Mouse (Mus musculus): ENCODE measurements around the gene 7420426K07Rik. TPM values are rescaled to one million over a fixed set of nuclear protein-coding genes. Genes with fewer than 3 reads are reported as not detected.

7420426K07Rik gene
- polyA plus RNA-seq (2015; fragmentation: Nextera tagmentation; extraction: Ambion mirVana): not detected in 2 replicates

DNA sequence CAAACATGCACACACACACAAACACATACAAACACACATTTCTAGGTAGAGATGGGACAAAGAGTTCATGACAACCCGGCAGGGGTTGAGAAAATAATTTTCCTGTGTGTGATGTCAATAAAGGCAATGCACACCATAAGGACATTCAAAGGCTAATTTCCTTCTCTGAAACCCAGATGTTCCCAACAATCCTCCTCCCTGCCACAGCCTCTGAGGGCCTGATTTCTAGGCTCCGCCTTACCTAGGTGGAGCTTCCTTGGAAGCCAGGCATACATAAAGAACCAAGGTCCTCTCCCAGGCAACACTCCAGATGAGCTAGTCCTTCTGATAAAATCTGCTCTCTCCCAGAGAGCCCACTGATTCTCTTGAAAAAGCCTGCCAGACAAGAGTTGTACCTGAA is at the start of gene 7420426K07Rik:
Gene 7420426K07Rik, plus strand, starts transcription at position 301 of the 400 bp plus-strand sequence.
- H3K36me3 ChIP-seq: no peaks in the 10 kb centered on the region
- H3K27ac ChIP-seq: no peak within 1 kb of the TSS
- WGBS: 85% methylated on average over 2 of the region's 2 CpGs
- H3K27me3 ChIP-seq (replicated peaks): no peaks in the 10 kb centered on the region
- H3K4me1 ChIP-seq (replicated peaks): no peaks in the 10 kb centered on the region
- no peak within 1 kb of the TSS for H3K4me2 ChIP-seq (replicated peaks)
- no peak within 1 kb of the TSS for H3K9ac ChIP-seq
- ATAC-seq: no peak
- no peaks in the 10 kb centered on the region for H3K9me3 ChIP-seq
- H3K4me3 ChIP-seq (replicated peaks): no peak within 1 kb of the TSS

DNA sequence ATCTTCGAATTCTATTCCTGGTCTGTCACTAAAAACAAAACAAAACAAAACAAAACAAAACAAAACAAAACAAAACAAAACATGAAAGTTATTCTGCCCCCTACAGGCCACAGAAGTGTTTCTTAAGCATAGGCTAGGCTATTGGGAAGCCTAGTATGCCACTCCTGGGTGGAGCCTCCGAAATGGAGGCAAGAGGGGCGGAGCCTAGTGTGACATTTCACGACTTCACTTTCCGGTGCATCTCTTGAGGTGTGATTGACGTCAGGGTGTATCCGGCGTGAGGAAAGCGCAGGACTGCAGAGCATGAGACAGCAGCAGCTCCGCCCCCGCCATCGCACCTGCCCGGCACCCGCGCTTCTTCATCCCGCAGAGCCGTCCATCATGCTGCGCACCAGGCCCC is 46.7 kb upstream of the 7420426K07Rik start, which contains the start of gene Prr23a2:
Gene Prr23a2, plus strand, starts transcription at position 285 of the 400 bp plus-strand sequence.
- H3K9ac ChIP-seq: no peak within 1 kb of the TSS
- H3K9me3 ChIP-seq: no peaks in the 10 kb centered on the region
- H3K36me3 ChIP-seq: no peaks in the 10 kb centered on the region
- no peak within 1 kb of the TSS for H3K27ac ChIP-seq
- no peak for ATAC-seq
- no peak within 1 kb of the TSS for H3K4me2 ChIP-seq (replicated peaks)
- 72% methylated on average over 18 of the region's 18 CpGs for WGBS
- H3K4me3 ChIP-seq (replicated peaks): no peak within 1 kb of the TSS
- H3K4me1 ChIP-seq (replicated peaks): no peaks in the 10 kb centered on the region
- no peaks in the 10 kb centered on the region for H3K27me3 ChIP-seq (replicated peaks)

DNA sequence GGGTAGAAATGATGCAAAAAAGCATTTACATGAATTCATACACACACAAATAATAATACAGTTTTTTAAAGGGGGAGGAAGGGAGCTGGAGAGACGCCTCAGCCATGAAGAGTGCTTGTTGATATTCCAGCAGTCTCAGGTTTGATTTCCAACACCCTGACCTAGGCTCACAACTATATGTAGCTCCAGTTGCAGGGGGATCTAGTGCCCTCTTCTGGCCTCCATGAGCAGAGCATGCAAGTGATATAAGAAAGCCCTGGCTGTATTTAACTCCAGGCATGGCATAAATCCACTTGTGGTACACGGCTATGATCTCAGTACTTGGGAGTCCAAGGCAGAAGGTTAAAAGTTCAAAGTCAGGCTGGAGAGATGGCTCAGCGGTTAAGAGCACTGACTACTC is 39.5 kb upstream of the 7420426K07Rik start:
- Histone ChIP-seq H3K36me3 (no peaks in the 10 kb centered on the region), H3K9me3 (no peaks in the 10 kb centered on the region), H3K27me3 (replicated peaks) (peaks cover 5% of the 10 kb centered on the region; the same call in 1 of the 2 replicates), H3K27ac (no peak overlapping the region), H3K4me2 (replicated peaks) (no peak overlapping the region), H3K4me1 (replicated peaks) (no peaks in the 10 kb centered on the region), H3K4me3 (replicated peaks) (no peak overlapping the region), H3K9ac (no peak overlapping the region)
- 71% methylated on average over 3 of the region's 3 CpGs for WGBS
- no peak for ATAC-seq

DNA sequence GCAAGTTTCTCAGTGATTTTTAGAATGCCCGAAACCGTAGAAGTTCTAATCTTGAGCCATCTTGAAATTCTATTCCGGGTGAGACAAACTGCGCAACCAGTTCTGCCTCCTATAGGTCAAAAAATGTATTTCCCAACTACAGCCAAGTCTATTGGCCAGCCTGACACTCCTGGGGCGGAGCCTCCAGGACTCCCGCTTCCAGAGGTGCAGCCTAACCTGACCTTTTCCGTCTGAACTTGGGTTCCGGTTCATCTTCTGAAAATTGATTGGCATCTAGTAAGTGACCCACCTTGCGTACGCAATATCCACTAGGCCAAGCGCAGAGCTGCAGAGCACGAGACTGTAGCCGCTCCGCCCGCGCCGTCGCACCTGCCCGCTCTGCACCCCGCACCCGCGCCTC is 38.3 kb upstream of the 7420426K07Rik start, which contains the start of gene Prr23a3:
Gene Prr23a3, plus strand, starts transcription at position 197 of the 400 bp plus-strand sequence.
- H3K27me3 ChIP-seq (replicated peaks): peaks cover 5% of the 10 kb centered on the region; the same call in 1 of the 2 replicates
- H3K9me3 ChIP-seq: no peaks in the 10 kb centered on the region
- no peak within 1 kb of the TSS for H3K27ac ChIP-seq
- H3K4me2 ChIP-seq (replicated peaks): 0 out of 2 replicates have a peak within 1 kb of the TSS, but pooled peaks have one; percentile 12
- no peaks in the 10 kb centered on the region for H3K4me1 ChIP-seq (replicated peaks)
- WGBS: 45% methylated on average over 22 of the region's 22 CpGs
- H3K9ac ChIP-seq: no peak within 1 kb of the TSS
- H3K36me3 ChIP-seq: no peaks in the 10 kb centered on the region
- H3K4me3 ChIP-seq (replicated peaks): no peak within 1 kb of the TSS
- ATAC-seq: no peak

DNA sequence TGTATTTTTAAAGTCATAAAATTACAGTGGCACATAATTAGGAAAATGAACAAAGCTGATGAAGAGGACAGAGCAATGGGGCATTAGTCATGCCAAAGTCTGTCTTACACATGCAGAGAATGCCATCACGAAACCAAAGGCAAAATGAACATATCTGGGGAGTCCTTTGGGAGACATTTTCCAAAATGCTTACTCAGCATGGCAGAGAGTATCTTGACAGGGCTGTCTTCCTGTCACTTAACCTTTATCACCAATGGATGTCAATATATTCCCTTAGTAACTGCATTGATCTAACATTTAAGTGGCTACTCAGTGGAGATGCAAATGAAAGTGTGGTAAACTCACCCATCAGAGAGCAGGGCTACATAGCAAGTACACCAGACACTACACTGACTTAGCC is 1.4 kb upstream of the 7420426K07Rik start:
- H3K4me1 ChIP-seq (replicated peaks): no peaks in the 10 kb centered on the region
- WGBS: 81% methylated on average over 1 of the region's 1 CpGs
- no peaks in the 10 kb centered on the region for H3K27me3 ChIP-seq (replicated peaks)

DNA sequence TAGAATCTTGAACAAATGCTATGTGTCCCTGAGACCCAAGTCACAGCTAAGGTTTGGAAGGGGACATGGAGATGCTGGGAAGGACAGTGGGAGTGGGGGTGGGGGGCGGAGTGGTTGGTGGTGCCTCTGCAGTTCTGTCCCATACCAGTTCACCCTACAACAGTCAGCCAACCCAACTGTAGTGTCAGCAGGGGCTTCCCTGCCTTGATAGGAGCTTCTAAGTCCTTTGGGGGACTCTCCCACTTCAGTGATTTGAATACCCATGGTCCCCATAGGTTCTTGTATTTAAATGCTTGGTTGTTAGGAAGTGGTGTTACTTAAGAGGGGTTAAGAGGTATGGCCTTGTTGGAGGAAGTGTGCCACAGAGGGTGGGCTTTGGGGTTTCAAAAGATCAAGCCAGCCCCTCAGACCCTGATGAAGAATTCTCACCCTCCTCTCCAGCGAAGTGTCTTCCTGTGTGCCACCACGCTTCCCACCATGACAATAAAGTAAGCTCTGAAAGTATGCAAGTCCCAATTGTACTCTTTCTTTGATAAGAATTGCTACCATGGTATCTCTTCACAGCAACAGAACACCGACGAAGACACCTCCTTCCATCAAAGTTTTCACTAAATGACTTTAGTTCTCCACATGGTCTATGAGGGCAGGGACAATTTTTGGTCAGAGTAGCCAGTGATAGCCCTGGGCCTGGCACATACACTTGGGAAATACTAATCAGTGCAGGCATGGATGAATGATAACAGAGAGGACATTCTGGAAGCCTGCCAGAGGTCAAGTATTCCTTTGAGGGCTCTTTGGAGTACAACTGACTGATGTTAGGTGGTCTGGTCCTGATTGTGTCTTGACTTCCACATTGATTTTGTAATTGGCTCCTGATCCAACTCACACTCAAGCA is 18.0 kb downstream of the 7420426K07Rik start:
- ATAC-seq: no peak
- WGBS: 88% methylated on average over 5 of the region's 5 CpGs

More for the DNA sequence above, 1.4 kb upstream of the 7420426K07Rik start:
- Histone ChIP-seq H3K27ac (no peak overlapping the region), H3K4me3 (replicated peaks) (no peak overlapping the region), H3K9ac (no peak overlapping the region), H3K4me2 (replicated peaks) (no peak overlapping the region), H3K36me3 (no peaks in the 10 kb centered on the region), H3K9me3 (no peaks in the 10 kb centered on the region)
- no peak for ATAC-seq

DNA sequence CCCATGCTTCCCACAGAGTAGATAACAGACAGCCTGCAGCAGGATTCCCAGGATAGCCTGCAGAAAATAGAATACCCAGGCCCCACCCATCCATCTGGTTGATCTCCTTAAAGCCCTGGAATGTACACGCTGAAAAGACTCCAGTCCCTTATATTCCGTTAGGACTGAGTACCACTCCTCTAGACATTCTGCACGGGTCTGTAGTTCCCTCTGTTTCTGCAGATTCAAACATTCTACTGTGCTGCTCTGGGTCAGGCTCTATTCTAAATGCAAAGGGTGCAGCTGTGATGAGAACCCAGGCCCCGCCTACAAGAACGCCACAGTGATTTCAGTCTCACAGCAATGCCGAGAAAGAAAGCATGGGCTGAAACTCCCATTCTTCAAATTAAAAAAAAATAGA is 20.2 kb downstream of the 7420426K07Rik start:
- Histone ChIP-seq H3K4me3 (replicated peaks) (no peak overlapping the region), H3K4me1 (replicated peaks) (no peaks in the 10 kb centered on the region), H3K9me3 (no peaks in the 10 kb centered on the region), H3K27ac (no peak overlapping the region), H3K9ac (no peak overlapping the region), H3K27me3 (replicated peaks) (no peaks in the 10 kb centered on the region), H3K36me3 (no peaks in the 10 kb centered on the region), H3K4me2 (replicated peaks) (no peak overlapping the region)
- WGBS: 37% methylated on average over 6 of the region's 6 CpGs
- no peak for ATAC-seq

More for the DNA sequence above, 18.0 kb downstream of the 7420426K07Rik start:
- Histone ChIP-seq H3K27ac (no peak overlapping the region), H3K36me3 (no peaks in the 10 kb centered on the region), H3K27me3 (replicated peaks) (no peaks in the 10 kb centered on the region), H3K4me2 (replicated peaks) (no peak overlapping the region), H3K4me1 (replicated peaks) (no peaks in the 10 kb centered on the region), H3K4me3 (replicated peaks) (no peak overlapping the region), H3K9ac (no peak overlapping the region), H3K9me3 (no peaks in the 10 kb centered on the region)

DNA sequence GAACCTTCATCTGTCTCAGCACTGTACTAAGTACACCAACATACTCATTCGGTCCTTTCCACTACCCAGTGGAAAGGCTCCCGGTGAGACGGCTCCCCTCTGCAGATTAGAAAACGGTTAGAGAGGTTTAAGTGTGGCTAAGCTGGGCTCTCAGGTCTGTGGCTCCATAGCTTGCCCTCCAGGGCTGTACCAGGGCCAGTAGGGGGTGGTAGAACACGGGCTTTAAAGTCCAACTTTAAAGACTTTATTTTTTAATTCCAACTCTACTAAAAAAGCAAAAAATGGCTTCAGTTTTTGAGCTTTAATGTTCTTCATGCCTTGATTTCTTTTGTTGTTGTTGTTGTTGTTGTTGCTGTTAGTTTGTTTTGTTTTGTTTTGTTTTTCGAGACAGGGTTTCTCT is 21.3 kb downstream of the 7420426K07Rik start:
- 60% methylated on average over 6 of the region's 6 CpGs for WGBS
- Histone ChIP-seq H3K4me1 (replicated peaks) (no peaks in the 10 kb centered on the region), H3K27me3 (replicated peaks) (no peaks in the 10 kb centered on the region), H3K9me3 (no peaks in the 10 kb centered on the region), H3K27ac (no peak overlapping the region), H3K36me3 (no peaks in the 10 kb centered on the region), H3K4me2 (replicated peaks) (no peak overlapping the region), H3K4me3 (replicated peaks) (no peak overlapping the region), H3K9ac (no peak overlapping the region)
- ATAC-seq: no peak

DNA sequence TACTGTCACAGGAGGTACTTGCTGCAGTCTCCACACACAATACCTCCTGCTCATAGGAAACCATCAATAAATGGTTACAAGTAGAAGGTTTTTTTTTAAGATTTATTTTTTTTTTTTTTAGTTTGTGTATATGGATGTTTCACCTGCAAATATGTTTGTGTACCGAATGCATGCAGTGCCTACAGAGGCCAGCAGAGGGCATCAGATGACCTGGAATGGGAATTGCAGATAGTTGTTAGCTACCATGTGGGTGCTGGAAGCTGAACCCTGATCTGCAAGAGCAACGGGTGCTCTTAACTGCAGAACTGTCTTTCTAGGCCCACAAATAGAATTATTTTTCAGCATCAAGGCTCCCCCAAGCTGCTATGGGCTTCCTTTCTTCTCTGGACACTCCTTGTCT is 26.6 kb downstream of the 7420426K07Rik start:
- no peaks in the 10 kb centered on the region for H3K36me3 ChIP-seq
- no peak overlapping the region for H3K27ac ChIP-seq
- no peaks in the 10 kb centered on the region for H3K9me3 ChIP-seq
- H3K4me3 ChIP-seq (replicated peaks): no peak overlapping the region
- ATAC-seq: no peak
- 92% methylated on average over 2 of the region's 2 CpGs for WGBS
- no peaks in the 10 kb centered on the region for H3K27me3 ChIP-seq (replicated peaks)
- no peak overlapping the region for H3K4me2 ChIP-seq (replicated peaks)
- H3K4me1 ChIP-seq (replicated peaks): no peaks in the 10 kb centered on the region
- H3K9ac ChIP-seq: no peak overlapping the region

DNA sequence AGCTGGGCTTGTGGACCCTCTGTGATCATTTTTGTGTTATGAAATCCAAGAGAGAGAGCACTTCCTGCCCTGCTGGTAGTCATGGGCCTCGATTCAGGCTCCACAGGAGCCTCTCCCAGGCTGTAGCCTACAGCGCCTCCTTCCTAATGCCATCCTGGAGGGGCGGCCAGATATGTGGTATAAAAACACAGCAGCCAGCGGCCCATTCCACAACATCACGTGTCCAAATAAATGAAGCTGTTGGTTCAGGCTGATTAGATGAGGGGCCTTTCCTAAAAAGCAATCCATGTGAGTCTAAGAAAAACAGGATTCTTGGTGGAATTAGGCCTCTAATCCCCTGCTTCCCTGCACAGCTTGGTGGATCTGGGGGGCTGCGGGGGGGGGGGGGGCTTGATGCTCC is 30.0 kb downstream of the 7420426K07Rik start:
- Histone ChIP-seq H3K4me1 (replicated peaks) (no peaks in the 10 kb centered on the region), H3K9me3 (no peaks in the 10 kb centered on the region), H3K9ac (no peak overlapping the region), H3K36me3 (no peaks in the 10 kb centered on the region), H3K4me3 (replicated peaks) (no peak overlapping the region), H3K4me2 (replicated peaks) (no peak overlapping the region), H3K27ac (no peak overlapping the region), H3K27me3 (replicated peaks) (0 out of 2 replicates have a peak, but pooled peaks cover 2% of the 10 kb centered on the region)
- WGBS: 46% methylated on average over 6 of the region's 6 CpGs
- no peak for ATAC-seq

DNA sequence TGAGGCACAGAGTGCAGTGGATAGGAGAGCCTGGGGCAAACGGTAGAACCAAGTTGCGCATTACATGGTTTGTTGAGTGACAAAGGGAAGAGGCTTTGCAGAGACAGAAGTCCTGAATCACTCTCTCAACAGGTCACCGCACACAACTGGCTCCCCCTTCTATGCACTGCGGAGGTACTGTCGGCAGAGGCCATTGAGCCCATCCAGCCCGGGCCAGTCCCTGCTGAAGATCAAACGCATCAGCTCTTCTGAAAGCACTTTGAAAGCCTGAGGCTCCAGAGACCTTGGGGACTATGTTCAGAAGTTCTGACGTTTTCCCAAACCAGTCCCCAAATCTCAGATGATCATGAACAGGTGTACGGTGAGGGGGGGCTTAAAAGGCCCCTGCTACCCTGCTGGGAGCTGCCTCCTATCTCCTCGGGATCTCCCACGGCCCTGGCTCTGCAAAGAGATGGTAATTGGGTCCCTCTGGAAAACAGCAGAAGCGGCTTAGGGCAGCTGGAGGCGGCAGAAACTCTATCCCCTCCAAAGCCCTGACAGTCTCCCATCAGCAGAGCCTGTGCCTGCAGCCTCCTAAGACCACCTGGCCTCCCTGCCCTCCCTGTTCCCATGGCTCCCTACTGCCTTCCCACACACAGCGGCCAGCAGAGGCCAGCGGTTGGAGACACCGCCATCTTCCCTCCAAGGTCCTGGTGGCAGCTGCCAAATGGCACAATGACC is 32.4 kb downstream of the 7420426K07Rik start:
- Histone ChIP-seq H3K36me3 (no peaks in the 10 kb centered on the region), H3K9me3 (no peaks in the 10 kb centered on the region), H3K4me2 (replicated peaks) (no peak overlapping the region), H3K4me1 (replicated peaks) (no peaks in the 10 kb centered on the region), H3K27ac (no peak overlapping the region), H3K4me3 (replicated peaks) (no peak overlapping the region), H3K9ac (no peak overlapping the region), H3K27me3 (replicated peaks) (0 out of 2 replicates have a peak, but pooled peaks cover 2% of the 10 kb centered on the region)
- ATAC-seq: no peak
- WGBS: 33% methylated on average over 16 of the region's 16 CpGs

DNA sequence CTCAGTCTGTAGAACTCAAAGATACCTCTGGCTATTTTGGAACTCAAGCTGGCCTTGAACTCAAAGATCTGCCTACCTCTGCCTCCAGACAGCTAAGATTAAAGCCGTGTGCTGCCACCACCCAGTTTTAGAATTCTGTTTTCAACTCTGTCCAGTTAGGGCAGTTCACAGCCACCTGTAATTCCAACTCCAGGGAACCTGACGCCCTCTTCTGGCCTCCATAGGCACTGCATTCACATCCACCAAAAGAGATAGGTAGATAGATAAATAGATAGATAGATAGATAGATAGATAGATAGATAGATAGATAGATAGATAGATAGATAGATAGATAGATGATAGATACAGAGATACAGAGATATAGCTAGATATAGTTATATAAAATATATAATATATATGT is 36.4 kb downstream of the 7420426K07Rik start:
- no peak for ATAC-seq
- no peak overlapping the region for H3K9ac ChIP-seq
- H3K27me3 ChIP-seq (replicated peaks): 0 out of 2 replicates have a peak, but pooled peaks cover 2% of the 10 kb centered on the region
- 19% methylated on average over 2 of the region's 2 CpGs for WGBS
- H3K4me3 ChIP-seq (replicated peaks): no peak overlapping the region
- no peak overlapping the region for H3K27ac ChIP-seq
- H3K4me2 ChIP-seq (replicated peaks): no peak overlapping the region
- H3K9me3 ChIP-seq: no peaks in the 10 kb centered on the region
- H3K4me1 ChIP-seq (replicated peaks): no peaks in the 10 kb centered on the region
- no peaks in the 10 kb centered on the region for H3K36me3 ChIP-seq
